9 mouse cellular contexts compared by ENCODE assay signal in genomic region chr10:80302471-80302881, GRCm38 (mm10). TPM values are rescaled to one million over a fixed set of nuclear protein-coding genes. Genes with fewer than 3 reads are reported as not detected.
DNase-seq lines count a peak whose midpoint lies in the region; ATAC-seq lines count a peak whose summit lies in the region.
"Had no signal": no experiment of that assay in that cellular context is flagged by ENCODE, and none has a peak within 500 bp of the region (broad histone marks: within the 10 kb centered on the region; RNA-seq: fewer than 3 reads in every experiment).

No protein-coding gene starts in this region.

- 15% methylated on average over 9 of the region's 9 CpGs for WGBS in forebrain, embryonic 10.5 days
- 9% methylated on average over 9 of the region's 9 CpGs for WGBS in heart, embryonic 14.5 days
- 13% methylated on average over 9 of the region's 9 CpGs for WGBS in kidney, embryonic 14.5 days
- 6% methylated on average over 9 of the region's 9 CpGs for WGBS in lung, embryonic 15.5 days

- no peaks in the 10 kb centered on the region for H3K9me3 ChIP-seq in forebrain, embryonic 10.5 days
- no peaks in the 10 kb centered on the region for H3K9me3 ChIP-seq in heart, embryonic 14.5 days (ENCODE audit: control insufficient read depth, low read length)
- H3K9me3 ChIP-seq in kidney, embryonic 14.5 days (ENCODE audit: control insufficient read depth, low read length), result no peaks in the 10 kb centered on the region
- H3K9me3 ChIP-seq in lung, embryonic 15.5 days, result no peaks in the 10 kb centered on the region
- H3K9me3 ChIP-seq: G1E had no signal

- no peak overlapping the region for H3K9ac ChIP-seq in heart, embryonic 14.5 days (ENCODE audit: low read length)
- no peak overlapping the region for H3K9ac ChIP-seq in kidney, embryonic 14.5 days (ENCODE audit: low read depth, low read length)
- H3K9ac ChIP-seq in lung, embryonic 15.5 days, result no peak overlapping the region; the same call in 1 of the 2 replicates

- DNase-seq in right cerebral cortex, postnatal 10 days (ENCODE audit: low spot score in 2 of 2), result peak; percentile 88 to 91
- no peak for DNase-seq in right cerebral cortex, postnatal 25 days
- DNase-seq in forebrain, embryonic 10.5 days (ENCODE audit: extremely low spot score, low spot score), result no peak
- DNase-seq in retina, embryonic 14.5 days (ENCODE audit: low spot score), result peak; percentile 60

- ATAC-seq in heart, embryonic 14.5 days (ENCODE audit: insufficient number of reproducible peaks, insufficient read depth, low FRiP score, low read depth), result peak; percentile 26; the same call in 1 of the 2 replicates
- ATAC-seq in kidney, embryonic 14.5 days (ENCODE audit: low FRiP score, low TSS enrichment), result peak; percentile 53; the same call in 1 of the 2 replicates
- ATAC-seq in lung, embryonic 15.5 days (ENCODE audit: borderline replicate concordance, extremely low read depth, low FRiP score, low TSS enrichment), result peak; percentile 78
- no peak for ATAC-seq in erythroid progenitor cell, adult 5-6 weeks (replicated peaks; ENCODE audit: low FRiP score, poor library complexity, severe bottlenecking)

- H3K27ac ChIP-seq in forebrain, embryonic 10.5 days, result peak overlapping the region; percentile 89
- H3K27ac ChIP-seq in heart, embryonic 14.5 days (replicated peaks in 1 of 2; ENCODE audit: control insufficient read depth in 1 of 2, insufficient read depth in 1 of 2, low read depth in 2 of 2, low read length in 2 of 2), result 0 out of 4 replicates have a peak overlapping the region, but pooled peaks of 1 of the 2 experiments have one; percentile 14
- H3K27ac ChIP-seq in kidney, embryonic 14.5 days (ENCODE audit: low read depth, low read length), result no peak overlapping the region
- H3K27ac ChIP-seq in lung, embryonic 15.5 days, result peak overlapping the region; percentile 44

- H3K4me1 ChIP-seq in forebrain, embryonic 10.5 days, result peaks cover 64% of the 10 kb centered on the region
- peaks cover 4 to 8% of the 10 kb centered on the region in 2 experiments; a peak in 2 of 4 replicates for H3K4me1 ChIP-seq in heart, embryonic 14.5 days (ENCODE audit: control insufficient read depth in 2 of 2, insufficient read depth in 2 of 2, low read length in 2 of 2)
- H3K4me1 ChIP-seq in kidney, embryonic 14.5 days (ENCODE audit: control insufficient read depth, insufficient read depth, low read length), result peaks cover 8% of the 10 kb centered on the region; the same call in 1 of the 2 replicates
- H3K4me1 ChIP-seq in lung, embryonic 15.5 days, result peaks cover 20% of the 10 kb centered on the region

- H3K4me3 ChIP-seq in forebrain, embryonic 10.5 days, result peak overlapping the region; percentile 57
- no peak overlapping the region; a peak in 1 of 4 replicates for H3K4me3 ChIP-seq in heart, embryonic 14.5 days (ENCODE audit: control insufficient read depth in 1 of 2, insufficient read depth in 1 of 2, low read depth in 1 of 2, low read length in 2 of 2)
- H3K4me3 ChIP-seq in kidney, embryonic 14.5 days (ENCODE audit: low read length), result no peak overlapping the region
- 0 out of 2 replicates have a peak overlapping the region, but pooled peaks have one; percentile 1 for H3K4me3 ChIP-seq in lung, embryonic 15.5 days

- H3K27me3 ChIP-seq in forebrain, embryonic 10.5 days (ENCODE audit: poor library complexity, severe bottlenecking), result peaks cover 93% of the 10 kb centered on the region
- H3K27me3 ChIP-seq in heart, embryonic 14.5 days (ENCODE audit: control insufficient read depth, insufficient read depth, low read length), result peaks cover 96% of the 10 kb centered on the region
- H3K27me3 ChIP-seq in kidney, embryonic 14.5 days (ENCODE audit: control insufficient read depth, insufficient read depth, low read length), result peaks cover 70% of the 10 kb centered on the region
- peaks cover 90% of the 10 kb centered on the region for H3K27me3 ChIP-seq in lung, embryonic 15.5 days

- H3K36me3 ChIP-seq in forebrain, embryonic 10.5 days (replicated peaks), result peaks cover 56% of the 10 kb centered on the region
- H3K36me3 ChIP-seq in heart, embryonic 14.5 days (ENCODE audit: control insufficient read depth, insufficient read depth, low read length), result no peaks in the 10 kb centered on the region
- no peaks in the 10 kb centered on the region for H3K36me3 ChIP-seq in kidney, embryonic 14.5 days (ENCODE audit: control insufficient read depth, insufficient read depth, low read length)
- H3K36me3 ChIP-seq in lung, embryonic 15.5 days, result no peaks in the 10 kb centered on the region
- H3K36me3 ChIP-seq: G1E had no signal

- H3K4me2 ChIP-seq in heart, embryonic 14.5 days (ENCODE audit: low read length), result 0 out of 2 replicates have a peak overlapping the region, but pooled peaks have one; percentile 12
- no peak overlapping the region for H3K4me2 ChIP-seq in kidney, embryonic 14.5 days (replicated peaks; ENCODE audit: low read depth, low read length)
- H3K4me2 ChIP-seq in lung, embryonic 15.5 days, result peak overlapping the region; percentile 32

RNA-seq across cellular contexts. Expression of gene Apc2, which starts 6.7 kb away (rescaled TPM):
- polyA plus RNA-seq in forebrain, embryonic 10.5 days (2016; fragmentation: Nextera tagmentation; extraction: Ambion mirVana), result 19.4 and 27.0 TPM in 2 replicates
- 0.78 and 1.4 TPM in 2 replicates for polyA plus RNA-seq in heart, embryonic 14.5 days (2014; fragmentation: Nextera tagmentation; extraction: Ambion mirVana)
- polyA plus RNA-seq in kidney, embryonic 14.5 days (2014; fragmentation: Nextera tagmentation; extraction: Ambion mirVana), result 1.0 and 1.4 TPM in 2 replicates
- 0.59 and 1.3 TPM in 2 replicates for polyA plus RNA-seq in lung, embryonic 15.5 days (2015; fragmentation: Nextera tagmentation; extraction: Ambion mirVana)
- total RNA-seq in erythroid progenitor cell, adult 5-6 weeks (2015; ENCODE audit: low replicate concordance), result not detected in 2 replicates
- total RNA-seq in erythroid progenitor cell, adult 5-6 weeks (2017; ENCODE audit: low replicate concordance), result 0.13 TPM in 1 of 2 replicates, not detected in the other

RNA-seq across cellular contexts. Expression of gene Rps15, which starts 10.2 kb away (rescaled TPM):
- polyA plus RNA-seq in forebrain, embryonic 10.5 days (2016; fragmentation: Nextera tagmentation; extraction: Ambion mirVana), result 1,138 and 1,144 TPM in 2 replicates
- polyA plus RNA-seq in heart, embryonic 14.5 days (2014; fragmentation: Nextera tagmentation; extraction: Ambion mirVana), result 648 and 723 TPM in 2 replicates
- polyA plus RNA-seq in kidney, embryonic 14.5 days (2014; fragmentation: Nextera tagmentation; extraction: Ambion mirVana), result 1,166 and 1,350 TPM in 2 replicates
- 907 and 974 TPM in 2 replicates for polyA plus RNA-seq in lung, embryonic 15.5 days (2015; fragmentation: Nextera tagmentation; extraction: Ambion mirVana)
- total RNA-seq in erythroid progenitor cell, adult 5-6 weeks (2015; ENCODE audit: low replicate concordance), result 689 and 862 TPM in 2 replicates
- total RNA-seq in erythroid progenitor cell, adult 5-6 weeks (2017; ENCODE audit: low replicate concordance), result 557 and 668 TPM in 2 replicates

RNA-seq across cellular contexts. Expression of gene 2310011J03Rik, which starts 17.9 kb away (rescaled TPM):
- polyA plus RNA-seq in forebrain, embryonic 10.5 days (2016; fragmentation: Nextera tagmentation; extraction: Ambion mirVana), result 56.4 and 60.2 TPM in 2 replicates
- 28.9 and 30.8 TPM in 2 replicates for polyA plus RNA-seq in heart, embryonic 14.5 days (2014; fragmentation: Nextera tagmentation; extraction: Ambion mirVana)
- polyA plus RNA-seq in kidney, embryonic 14.5 days (2014; fragmentation: Nextera tagmentation; extraction: Ambion mirVana), result 36.1 and 40.5 TPM in 2 replicates
- polyA plus RNA-seq in lung, embryonic 15.5 days (2015; fragmentation: Nextera tagmentation; extraction: Ambion mirVana), result 47.7 and 51.9 TPM in 2 replicates
- 7.2 and 13.4 TPM in 2 replicates for total RNA-seq in erythroid progenitor cell, adult 5-6 weeks (2015; ENCODE audit: low replicate concordance)
- total RNA-seq in erythroid progenitor cell, adult 5-6 weeks (2017; ENCODE audit: low replicate concordance), result 6.1 and 10.8 TPM in 2 replicates

RNA-seq across cellular contexts. Expression of gene Pcsk4, which starts 26.8 kb away (rescaled TPM):
- 5.7 and 6.7 TPM in 2 replicates for polyA plus RNA-seq in forebrain, embryonic 10.5 days (2016; fragmentation: Nextera tagmentation; extraction: Ambion mirVana)
- 1.4 TPM in 2 replicates for polyA plus RNA-seq in heart, embryonic 14.5 days (2014; fragmentation: Nextera tagmentation; extraction: Ambion mirVana)
- polyA plus RNA-seq in kidney, embryonic 14.5 days (2014; fragmentation: Nextera tagmentation; extraction: Ambion mirVana), result 6.2 and 8.1 TPM in 2 replicates
- polyA plus RNA-seq in lung, embryonic 15.5 days (2015; fragmentation: Nextera tagmentation; extraction: Ambion mirVana), result 3.4 and 4.0 TPM in 2 replicates
- total RNA-seq in erythroid progenitor cell, adult 5-6 weeks (2015; ENCODE audit: low replicate concordance), result not detected in 2 replicates
- total RNA-seq in erythroid progenitor cell, adult 5-6 weeks (2017; ENCODE audit: low replicate concordance), result 1.0 TPM in 1 of 2 replicates, not detected in the other

RNA-seq across cellular contexts. Expression of gene Reep6, which starts 27.3 kb away (rescaled TPM):
- 7.7 and 9.1 TPM in 2 replicates for polyA plus RNA-seq in forebrain, embryonic 10.5 days (2016; fragmentation: Nextera tagmentation; extraction: Ambion mirVana)
- 1.4 and 1.6 TPM in 2 replicates for polyA plus RNA-seq in heart, embryonic 14.5 days (2014; fragmentation: Nextera tagmentation; extraction: Ambion mirVana)
- 5.6 and 7.1 TPM in 2 replicates for polyA plus RNA-seq in kidney, embryonic 14.5 days (2014; fragmentation: Nextera tagmentation; extraction: Ambion mirVana)
- 13.8 and 14.2 TPM in 2 replicates for polyA plus RNA-seq in lung, embryonic 15.5 days (2015; fragmentation: Nextera tagmentation; extraction: Ambion mirVana)
- 17.2 and 22.3 TPM in 2 replicates for total RNA-seq in erythroid progenitor cell, adult 5-6 weeks (2015; ENCODE audit: low replicate concordance)
- 16.8 and 18.2 TPM in 2 replicates for total RNA-seq in erythroid progenitor cell, adult 5-6 weeks (2017; ENCODE audit: low replicate concordance)

Comparison
In these comparisons a context has a peak if more than half of its experiments do, and no peak if none do; other contexts are left out.
1. DNase-seq: peak in right cerebral cortex, postnatal 10 days (2 of 2) and retina, embryonic 14.5 days (single experiment); none in right cerebral cortex, postnatal 25 days (single experiment) and forebrain, embryonic 10.5 days (single experiment).
2. H3K4me3 ChIP-seq: peak in forebrain, embryonic 10.5 days (single experiment) and lung, embryonic 15.5 days (single experiment); none in heart, embryonic 14.5 days (0 of 2) and kidney, embryonic 14.5 days (single experiment).